Mouse (Mus musculus) cortical plate, adult 2 months (tissue): ENCODE measurements around the gene Frmd4a.

ENCODE experiments used
- CTCF ChIP-seq: fragments of 200-500 bp; IDR thresholded peaks from 2 replicates; pipeline ENCODE4 v1.5.1; 2011; ENCODE audit warnings: mild to moderate bottlenecking, control low read depth, low read length; ENCODE audit not compliant: insufficient read depth; ENCODE audit errors: extremely low read depth
- POLR2A ChIP-seq: fragments of 200-500 bp; IDR thresholded peaks from 2 replicates; pipeline ENCODE4 v1.6.1; 2011; ENCODE audit warnings: mild to moderate bottlenecking, low read length, control low read depth; ENCODE audit not compliant: insufficient read depth; ENCODE audit errors: extremely low read depth

- TF ChIP-seq POLR2A (no peak), CTCF (no peak)
Measured at GRCm38 (mm10) chr2:4101370-4101769, 83.9 kb downstream of the Frmd4a start.
